Mouse (Mus musculus): Measurements from ENCODE around the gene Lif. TPM values are rescaled to one million over a fixed set of nuclear protein-coding genes. Genes with fewer than 3 reads are reported as not detected.
A peak's percentile ranks its signal among the peaks of the same experiment; 100 is the strongest.

The Lif gene
- total RNA-seq, 1 experiment from 2014 or later, result 0.09 TPM

DNA sequence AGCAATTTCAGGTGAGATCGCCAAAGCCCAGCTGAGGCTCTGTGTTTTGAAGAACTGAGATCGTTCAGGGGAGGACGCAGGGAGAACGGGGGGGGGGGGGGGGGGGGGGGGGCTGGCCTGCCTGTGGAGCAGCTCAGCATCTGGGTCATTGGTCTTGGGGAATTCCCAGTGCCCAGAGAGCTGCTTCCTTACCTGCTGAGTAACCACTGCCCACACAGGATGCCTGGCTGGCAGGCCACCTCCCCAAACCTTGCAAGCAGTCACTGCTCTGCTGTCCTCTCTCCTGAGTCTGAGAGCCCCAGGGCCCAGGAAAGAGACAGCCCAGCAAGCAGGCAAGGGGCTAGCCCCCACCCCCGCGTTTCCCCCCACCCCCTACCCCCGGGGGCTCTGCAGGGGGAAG lies 5.5 kb downstream of the Lif start:
- DNase-seq, result no peak

DNA sequence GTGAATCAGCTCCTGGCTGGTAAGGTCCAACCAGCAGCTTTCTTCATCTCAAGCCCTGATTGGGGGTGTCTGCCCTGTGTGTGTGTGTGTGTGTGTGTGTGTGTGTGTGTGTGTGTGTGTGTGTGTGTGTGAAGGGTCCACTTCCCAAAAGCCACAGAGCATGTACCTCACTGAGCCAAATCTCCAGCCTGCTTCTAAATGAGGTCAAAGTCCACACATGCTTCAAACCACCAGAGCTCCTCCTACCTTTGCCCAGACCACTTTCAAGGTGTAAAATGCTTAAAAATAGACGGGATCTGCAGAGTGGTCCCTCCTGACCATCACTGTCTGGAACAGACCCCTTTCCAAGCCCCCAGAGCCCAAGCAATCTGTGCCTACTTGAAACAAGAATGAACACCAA lies 5.9 kb downstream of the Lif start:
- no peak for DNase-seq

GRCm38 (mm10) chr11:4264066-4264465 lies 6.7 kb downstream of the Lif start:
- DNase-seq, result no peak

DNA sequence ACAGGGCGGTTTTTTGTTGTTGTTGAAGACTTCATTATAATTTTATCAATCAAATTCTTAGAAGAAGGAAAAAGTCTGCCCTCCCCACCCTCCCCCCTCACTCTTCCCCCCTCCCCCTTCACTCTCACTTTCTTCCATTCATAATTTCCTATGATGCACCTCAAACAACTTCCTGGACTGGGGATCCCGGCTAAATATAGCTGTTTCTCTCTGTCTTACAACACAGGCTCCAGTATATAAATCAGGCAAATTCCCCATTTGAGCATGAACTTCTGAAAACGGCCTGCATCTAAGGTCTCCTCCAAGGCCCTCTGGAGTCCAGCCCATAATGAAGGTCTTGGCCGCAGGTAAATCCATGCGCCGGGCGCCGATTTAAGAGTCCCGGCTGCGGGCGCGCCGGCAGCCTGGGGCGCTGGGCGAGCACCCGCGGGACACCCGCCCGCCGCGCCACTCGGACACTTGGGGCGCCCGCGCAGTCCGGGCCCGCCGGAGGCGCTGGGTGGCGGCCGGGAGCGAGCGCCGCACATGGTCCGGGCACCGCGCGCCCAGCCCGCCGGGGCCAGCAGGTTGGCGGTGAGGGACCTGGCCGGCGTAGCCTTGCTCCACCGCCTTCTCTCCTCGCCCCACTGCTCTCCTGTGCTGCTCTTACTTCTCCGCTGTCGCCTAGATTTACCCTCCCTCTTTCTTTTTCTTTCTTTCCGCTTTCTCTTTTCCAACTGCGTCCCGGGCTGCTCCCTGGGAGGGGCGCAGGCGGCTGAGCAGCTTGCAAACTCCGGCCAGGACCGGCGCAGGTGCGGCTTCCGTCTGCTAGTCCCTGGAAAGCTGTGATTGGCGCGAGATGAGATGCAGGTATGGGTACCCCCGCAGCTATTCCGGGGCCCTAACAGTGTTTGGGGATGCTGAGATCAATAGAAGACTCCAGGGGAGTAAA lies 9.2 kb downstream of the Lif start:
- peak; percentile 74 for DNase-seq

GRCm38 (mm10) chr11:4267202-4267578 lies 9.8 kb downstream of the Lif start:
- DNase-seq, result no peak

GRCm38 (mm10) chr11:4268500-4268899 lies 11.1 kb downstream of the Lif start:
- no peak for DNase-seq

GRCm38 (mm10) chr11:4270744-4271459 lies 13.5 kb downstream of the Lif start:
- no peak for DNase-seq

- no peak for DNase-seq
These were observed 14.2 kb downstream of the Lif start for GRCm38 (mm10) chr11:4271544-4271943.

- no peak for DNase-seq
These were observed 19.1 kb downstream of the Lif start for GRCm38 (mm10) chr11:4276411-4276861.

DNA sequence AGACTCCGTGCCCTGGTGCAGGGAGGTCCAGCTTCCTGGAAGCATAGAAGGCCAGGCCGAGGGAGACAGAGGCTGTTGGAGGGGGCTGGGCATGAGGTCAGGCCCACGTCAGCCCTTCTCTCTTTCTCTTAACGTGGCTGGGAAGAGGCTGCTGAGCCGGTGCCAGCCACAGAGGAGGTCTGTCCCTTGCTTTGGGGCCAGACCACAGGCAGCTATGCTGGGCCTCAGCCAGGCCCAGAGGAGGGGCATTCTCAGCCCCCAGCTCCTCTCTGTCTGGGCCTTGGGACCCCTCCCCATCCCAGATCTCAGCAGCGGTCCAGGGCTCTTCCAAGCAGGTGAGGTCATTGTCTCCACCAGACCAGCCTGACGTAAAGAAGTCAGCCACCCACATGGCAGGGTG lies 22.6 kb downstream of the Lif start:
- no peak for DNase-seq

GRCm38 (mm10) chr11:4281852-4282251 lies 24.5 kb downstream of the Lif start:
- DNase-seq, result no peak

DNA sequence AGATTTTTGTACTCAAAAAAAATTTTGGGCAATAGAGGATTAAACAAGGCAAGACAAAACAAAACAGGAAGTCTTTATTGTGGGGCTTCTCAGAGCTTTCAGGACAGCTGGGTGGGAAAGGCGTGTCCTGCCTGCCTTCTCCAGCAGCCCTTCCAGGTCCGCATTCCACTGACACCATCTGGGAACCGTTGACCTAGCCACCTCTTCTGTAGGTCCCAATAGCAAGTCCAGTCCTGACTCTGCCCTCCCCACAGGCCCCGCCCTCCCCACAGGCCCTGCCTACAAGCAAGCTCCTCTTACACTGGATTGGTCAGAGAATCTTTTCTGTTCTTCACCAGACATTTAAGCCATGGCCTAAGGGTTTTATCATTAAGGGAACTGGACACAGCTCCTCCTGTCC lies 26.3 kb downstream of the Lif start:
- no peak for DNase-seq

GRCm38 (mm10) chr11:4289280-4289679 lies 31.9 kb downstream of the Lif start:
- no peak for DNase-seq

- peak; percentile 54 for DNase-seq
These were observed 34.3 kb downstream of the Lif start for GRCm38 (mm10) chr11:4291639-4292038.

DNA sequence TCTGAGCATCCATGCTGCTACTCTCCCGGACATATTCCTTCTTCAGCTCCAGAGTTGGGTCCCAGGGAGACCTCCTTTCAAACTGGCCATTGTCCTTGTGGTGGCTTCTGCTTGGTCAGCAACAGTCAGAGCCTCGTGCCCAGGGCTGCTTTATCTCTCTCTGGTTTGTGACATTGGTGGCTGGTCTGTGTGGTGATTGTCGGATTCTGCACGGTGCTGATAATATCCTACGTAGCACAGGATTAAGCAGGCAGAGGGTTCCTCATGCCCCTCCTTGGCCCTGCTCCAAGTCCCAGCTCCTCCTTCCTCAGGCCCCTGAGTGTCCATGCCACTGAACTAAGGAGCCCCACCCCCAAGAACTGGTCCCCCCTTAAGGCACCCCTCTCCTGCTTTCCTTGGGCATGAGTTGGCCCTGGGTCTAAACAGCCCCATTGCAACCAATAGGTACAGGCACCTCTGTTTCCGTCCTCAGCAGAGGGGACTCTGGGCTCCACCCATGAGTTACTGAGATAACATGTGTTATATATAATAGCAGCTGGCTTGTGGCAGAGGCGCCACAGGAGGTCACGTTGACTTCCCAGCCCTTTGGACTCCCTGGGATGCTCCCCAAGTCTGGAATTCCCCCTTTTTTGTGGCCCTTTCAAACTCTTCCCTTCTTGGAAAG lies 35.0 kb downstream of the Lif start:
- no peak for DNase-seq

- DNase-seq, result no peak
These were observed 35.5 kb downstream of the Lif start for GRCm38 (mm10) chr11:4292888-4293247.

GRCm38 (mm10) chr11:4293481-4293880 lies 36.1 kb downstream of the Lif start:
- no peak for DNase-seq

DNA sequence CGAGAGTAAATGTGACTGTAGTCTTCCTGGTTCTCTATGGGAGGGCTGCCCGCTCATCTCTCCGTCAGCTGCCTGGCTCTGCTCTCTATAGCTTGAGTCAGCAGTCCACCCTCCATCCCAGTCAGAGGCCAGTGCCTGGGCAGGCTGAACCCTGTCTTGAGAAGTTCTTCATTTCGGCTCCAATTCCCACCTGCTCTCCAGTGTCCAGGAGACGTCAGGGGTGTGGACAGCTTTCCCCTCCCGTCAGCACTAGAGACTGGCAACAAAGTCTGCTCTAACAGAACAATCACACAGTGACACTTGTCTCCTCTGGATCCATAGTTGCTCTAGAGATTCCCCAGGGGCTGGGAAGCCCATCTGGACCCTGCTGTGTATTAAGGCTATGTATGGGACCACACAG lies 36.7 kb downstream of the Lif start:
- DNase-seq, result no peak

DNA sequence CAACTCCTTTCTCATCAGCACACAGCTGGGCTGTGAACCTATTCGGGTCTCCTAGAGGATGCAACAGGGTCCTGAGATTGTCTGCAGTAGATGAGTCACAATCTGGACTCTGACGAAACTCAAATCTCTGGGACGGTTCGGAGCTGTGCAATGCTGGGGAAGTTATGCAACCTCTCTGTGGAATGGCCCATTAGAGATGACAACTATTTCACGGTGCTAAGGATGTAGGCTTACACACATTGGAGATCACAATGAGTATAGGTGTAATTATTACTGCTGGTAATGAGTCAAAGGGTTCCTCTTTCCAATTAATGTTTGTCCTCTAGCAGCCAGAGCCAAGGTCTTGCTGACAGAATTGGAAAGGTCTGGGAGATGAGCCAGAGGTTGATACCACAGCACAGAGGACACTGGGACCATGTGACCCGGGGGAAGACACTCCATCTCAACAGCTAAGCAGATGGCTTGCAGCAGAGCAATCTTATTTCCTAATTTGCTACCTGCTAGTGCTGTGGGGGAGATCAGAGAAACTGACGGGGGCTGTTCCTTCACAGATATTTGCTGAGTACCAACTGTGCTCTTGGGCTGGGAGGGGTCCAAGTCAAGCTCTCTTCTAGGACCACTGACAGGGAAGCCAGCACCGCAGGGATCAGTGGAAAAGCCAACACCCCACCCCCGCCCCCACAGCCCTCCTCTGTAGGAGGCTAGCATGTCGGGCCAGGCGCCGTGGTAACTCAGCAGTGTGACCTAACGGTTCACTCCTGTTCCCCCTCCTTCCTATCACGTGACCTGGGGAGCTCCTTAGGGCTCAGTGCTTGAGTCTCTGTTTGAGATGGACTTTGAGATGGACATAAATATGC lies 37.4 kb downstream of the Lif start:
- peak; percentile 50 for DNase-seq

GRCm38 (mm10) chr11:4296610-4297275 lies 39.4 kb downstream of the Lif start:
- peak; percentile 34 for DNase-seq

DNA sequence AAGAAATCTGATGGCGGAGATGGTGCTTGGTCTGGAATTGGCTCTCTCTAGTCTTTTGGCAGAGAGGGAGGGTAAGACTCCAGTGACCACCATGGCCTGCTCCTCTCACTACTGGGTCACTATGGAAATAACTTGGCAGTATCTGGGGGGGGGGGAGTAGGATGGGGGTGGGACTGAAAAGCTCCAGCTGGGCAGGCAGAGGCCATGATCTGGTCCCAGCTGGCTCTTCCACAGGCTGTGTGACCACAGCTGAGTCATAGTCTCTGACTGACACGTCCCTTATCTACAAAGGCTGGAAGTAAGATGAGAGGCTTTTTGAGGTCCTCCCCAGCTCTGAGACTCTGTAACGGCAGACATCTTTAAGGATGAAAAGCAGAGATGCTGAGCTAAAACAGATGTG lies 40.4 kb downstream of the Lif start:
- DNase-seq, result peak; percentile 19
